Mouse (Mus musculus): ENCODE results near the gene Lig4. TPM values are rescaled to one million over a fixed set of nuclear protein-coding genes. Genes with fewer than 3 reads are reported as not detected.

The Lig4 gene
- total RNA-seq, 2 experiments from 2014 or later = 8.3 to 9.7 TPM

GRCm38 (mm10) chr8:9932711-9933110 is 44.8 kb downstream of the Lig4 start:
- no peak for DNase-seq

- DNase-seq = no peak
Measured at GRCm38 (mm10) chr8:9929746-9930445, 47.6 kb downstream of the Lig4 start.

Other genes with a start within 250 kb of the Lig4 start
- gene Fam155a, start 206.5 kb downstream of the Lig4 start, total RNA-seq (2021) = 1 to 10 TPM; 3.9 to 5.1 TPM
- not detected for gene Gm10217, start 113.4 kb downstream of the Lig4 start, total RNA-seq (2021)
- gene Abhd13, start within 50 bp of the Lig4 start, total RNA-seq (2021) = 10 to 100 TPM; 22.8 to 25.1 TPM
- gene Tnfsf13b, start 28.8 kb upstream of the Lig4 start, total RNA-seq (2021) = 1 to 10 TPM; 3.4 to 6.0 TPM
- gene Myo16, start 176.2 kb upstream of the Lig4 start, total RNA-seq (2021) = not detected

All from adrenal gland, postnatal 36 days (tissue).